Mouse (Mus musculus): ENCODE measurements around the gene Cytl1.

The Cytl1 gene

GRCm38 (mm10) chr5:37769031-37769430 lies 33.7 kb downstream of the Cytl1 start:
- no peak for DNase-seq (ENCODE audit: low read depth in 2 of 2, low spot score in 2 of 2)

DNA sequence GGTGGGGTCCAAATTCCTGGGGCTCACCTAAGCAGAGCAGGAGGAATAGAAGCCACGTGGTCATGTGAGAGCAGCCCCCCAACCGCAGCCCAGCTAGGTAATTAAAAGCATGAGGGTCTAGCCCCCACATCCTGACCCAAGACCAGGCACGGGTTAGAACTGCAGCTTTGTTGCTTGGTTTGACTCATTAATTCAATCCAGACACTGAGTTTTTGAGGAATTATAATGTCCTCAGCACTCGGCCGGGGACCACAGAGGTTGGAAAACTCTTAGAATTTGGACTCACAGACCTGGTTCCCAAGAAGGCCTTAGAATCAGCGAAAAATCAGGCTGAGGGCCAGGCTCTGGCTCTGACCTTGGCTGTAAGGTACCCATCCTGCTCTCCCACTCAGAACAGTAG lies 35.6 kb downstream of the Cytl1 start:
- no peak for DNase-seq (ENCODE audit: low read depth in 2 of 2, low spot score in 2 of 2)

DNA sequence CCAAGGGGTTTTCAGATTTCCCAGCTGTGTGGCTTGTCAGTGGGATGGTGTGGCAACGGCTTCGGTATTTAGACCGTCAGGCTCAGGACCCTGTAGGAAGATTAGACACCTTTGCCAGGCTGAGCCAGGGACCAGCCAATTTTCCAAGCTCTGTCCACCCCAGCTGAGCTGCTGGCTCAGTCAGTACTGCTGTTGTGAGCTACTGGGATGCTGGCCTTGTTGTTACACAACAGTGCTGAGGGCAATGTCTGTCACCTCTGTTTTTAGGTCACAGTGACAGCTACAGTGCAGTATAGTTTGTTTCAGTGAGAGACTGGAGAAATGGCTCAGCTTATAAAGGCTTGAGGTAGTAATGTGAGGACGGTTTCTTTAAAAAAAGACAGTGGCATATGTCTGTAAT lies 38.7 kb downstream of the Cytl1 start:
- no peak for DNase-seq (ENCODE audit: low read depth in 2 of 2, low spot score in 2 of 2)

- no peak for DNase-seq (ENCODE audit: low read depth in 2 of 2, low spot score in 2 of 2)
Observed at GRCm38 (mm10) chr5:37775681-37776080, 40.4 kb downstream of the Cytl1 start.

- no peak for DNase-seq (ENCODE audit: low read depth in 2 of 2, low spot score in 2 of 2)
Observed at GRCm38 (mm10) chr5:37783306-37783705, 48.0 kb downstream of the Cytl1 start.

GRCm38 (mm10) chr5:37784847-37785391 lies 49.6 kb downstream of the Cytl1 start:
- DNase-seq (ENCODE audit: low read depth in 2 of 2, low spot score in 2 of 2): no peak
